Mouse (Mus musculus) liver, adult (tissue): Measurements from ENCODE around the gene Cyp2b19.

Source experiments
- GATA4 ChIP-seq: IDR thresholded peaks from 2 replicates; pipeline ENCODE4 v1.6.1; 2014; ENCODE audit warnings: mild to moderate bottlenecking, low read length; ENCODE audit not compliant: insufficient replicate concordance

The Cyp2b19 gene

DNA sequence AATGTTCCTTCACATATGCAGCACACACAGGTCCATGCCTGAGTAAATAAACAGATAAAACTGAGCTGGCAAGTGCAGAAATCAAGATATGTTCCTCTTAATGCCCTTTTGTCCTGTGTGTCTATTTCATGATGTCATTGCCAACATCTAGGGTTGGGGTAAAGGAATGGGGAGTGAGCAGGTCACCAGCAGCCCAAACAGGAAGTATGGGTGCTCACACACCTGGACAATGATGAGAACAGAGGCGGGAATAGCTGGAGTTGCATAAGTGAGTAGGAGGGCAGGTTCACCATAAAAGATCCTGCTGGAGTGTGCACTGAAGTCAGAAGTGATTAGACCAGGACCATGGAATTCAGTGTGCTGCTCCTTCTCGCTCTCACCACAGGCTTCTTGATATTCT, at the start of gene Cyp2b19:
Gene Cyp2b19, plus strand, starts transcription at position 301 of the 400 bp plus-strand sequence.
- no peak for TF ChIP-seq GATA4

DNA sequence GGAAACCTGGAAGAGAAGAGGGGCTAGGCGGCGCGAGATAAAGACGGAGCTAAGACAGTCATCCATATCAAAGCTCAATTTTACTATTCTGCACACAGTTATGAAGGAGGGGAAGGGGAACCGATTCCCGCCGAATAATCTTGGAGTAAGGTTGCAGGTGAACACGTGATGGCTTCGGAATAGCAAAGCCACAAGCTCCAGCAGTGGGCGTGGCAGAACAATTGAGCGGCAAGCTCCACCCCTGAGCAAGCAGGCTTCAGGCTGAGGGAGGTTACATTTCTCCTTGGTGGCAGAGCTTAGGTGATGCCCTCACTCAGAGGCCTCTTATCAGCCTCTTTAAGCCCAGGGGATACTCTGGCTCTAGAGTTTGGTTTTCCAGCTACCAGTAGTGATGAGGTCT, 45.9 kb upstream of the Cyp2b19 start:
- TF ChIP-seq GATA4 = no peak

DNA sequence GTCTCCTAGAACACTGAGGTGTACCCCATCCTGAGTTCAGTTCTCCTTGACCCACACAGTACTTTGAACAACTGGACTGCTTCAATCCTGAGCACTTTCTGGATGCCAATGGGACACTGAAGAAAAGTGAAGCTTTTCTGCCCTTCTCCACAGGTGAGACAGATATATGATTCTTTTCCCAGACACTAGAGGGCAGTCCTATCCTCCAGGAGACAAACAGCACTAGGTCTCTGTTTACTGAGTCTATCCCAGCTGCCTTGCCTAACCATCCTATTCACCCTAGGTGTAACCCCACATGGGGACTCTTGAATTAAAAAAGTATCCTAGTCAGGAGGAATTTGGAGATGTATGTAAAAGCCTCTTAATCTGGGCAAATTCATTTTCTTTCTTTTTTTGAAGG, 18.0 kb upstream of the Cyp2b19 start:
- TF ChIP-seq GATA4 = no peak

DNA sequence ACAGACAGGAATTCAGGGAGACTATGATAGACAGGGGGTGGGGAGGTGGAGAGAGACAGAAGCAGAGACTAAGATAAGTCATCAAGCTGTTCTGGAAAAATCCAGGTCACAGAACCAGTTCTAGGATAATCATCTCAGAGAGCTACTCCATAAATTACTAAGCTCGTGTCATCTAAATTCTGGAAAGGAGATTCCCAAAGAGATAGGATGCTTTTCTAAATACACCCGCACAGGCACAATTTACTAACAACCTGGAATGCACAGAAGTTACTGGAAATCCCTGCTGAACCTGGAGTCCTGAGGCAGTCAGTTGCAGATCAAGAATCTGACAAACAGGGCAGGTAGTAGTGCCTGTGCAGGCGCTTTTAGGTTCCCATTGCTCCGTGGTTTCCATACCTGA, 13.0 kb upstream of the Cyp2b19 start:
- no peak for TF ChIP-seq GATA4

DNA sequence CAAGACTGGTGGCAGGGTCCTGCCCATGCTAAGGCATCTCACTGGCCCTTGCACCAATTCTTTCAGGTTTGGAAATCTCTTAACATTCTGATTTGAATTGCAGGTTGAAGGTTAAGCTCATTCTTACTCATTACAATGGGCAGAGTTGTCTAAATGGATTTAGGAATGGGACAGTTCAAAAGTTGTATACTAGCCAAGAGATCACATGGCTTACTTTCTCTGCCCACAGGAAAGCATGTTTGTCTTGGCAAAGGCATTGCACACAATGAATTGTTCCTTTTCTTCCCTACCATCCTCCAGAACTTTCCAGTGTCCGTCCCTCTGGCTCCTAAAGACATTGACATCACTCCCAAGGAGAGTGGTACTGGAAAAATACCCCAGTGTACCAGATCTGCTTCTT, 11.5 kb upstream of the Cyp2b19 start:
- TF ChIP-seq GATA4 = no peak

DNA sequence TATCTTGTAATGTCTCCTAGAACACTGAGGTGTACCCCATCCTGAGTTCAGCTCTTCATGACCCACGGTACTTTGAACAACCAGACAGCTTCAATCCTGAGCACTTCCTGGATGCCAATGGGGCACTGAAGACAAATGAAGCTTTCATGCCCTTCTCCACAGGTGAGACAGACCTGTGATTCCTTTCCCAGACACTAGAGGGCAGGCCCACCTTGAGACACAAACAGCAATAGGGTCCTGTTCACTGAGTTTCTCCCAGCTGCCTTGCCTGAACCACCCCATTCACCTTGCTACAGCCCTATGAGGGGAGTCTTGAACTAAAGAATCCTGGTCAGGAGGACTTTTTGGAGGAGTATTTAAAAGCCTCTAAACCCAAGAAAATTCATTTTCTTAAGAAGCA, 10.1 kb downstream of the Cyp2b19 start:
- TF ChIP-seq GATA4 = no peak

DNA sequence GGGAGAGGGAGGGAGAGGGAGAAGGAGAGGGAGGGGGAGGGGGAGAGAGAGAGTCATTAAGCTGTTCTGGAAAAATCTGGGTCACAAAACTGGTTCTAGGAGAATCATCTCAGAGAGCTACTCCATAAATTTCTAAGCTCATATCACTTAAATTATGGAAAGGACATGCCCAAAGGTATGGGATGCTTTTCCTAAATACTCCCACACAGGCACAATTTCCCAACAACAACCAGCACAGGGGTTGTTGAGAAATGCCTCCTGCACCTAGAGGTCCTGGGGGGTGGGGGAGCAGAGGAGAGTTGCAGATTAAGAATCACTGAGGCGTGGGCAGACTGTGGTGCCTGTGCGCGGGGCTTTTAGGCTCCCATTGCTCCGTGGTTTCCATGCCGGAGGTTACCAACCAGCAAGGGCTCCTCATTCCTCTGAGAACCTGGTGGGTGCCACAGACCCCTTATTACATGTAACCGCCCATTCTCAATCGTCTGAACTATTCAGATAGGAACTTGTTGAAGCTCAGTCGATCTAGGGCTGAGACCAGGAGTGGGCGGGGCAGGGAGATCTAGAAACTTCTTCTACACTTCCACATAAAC, 13.0 kb downstream of the Cyp2b19 start:
- TF ChIP-seq GATA4 = no peak

DNA sequence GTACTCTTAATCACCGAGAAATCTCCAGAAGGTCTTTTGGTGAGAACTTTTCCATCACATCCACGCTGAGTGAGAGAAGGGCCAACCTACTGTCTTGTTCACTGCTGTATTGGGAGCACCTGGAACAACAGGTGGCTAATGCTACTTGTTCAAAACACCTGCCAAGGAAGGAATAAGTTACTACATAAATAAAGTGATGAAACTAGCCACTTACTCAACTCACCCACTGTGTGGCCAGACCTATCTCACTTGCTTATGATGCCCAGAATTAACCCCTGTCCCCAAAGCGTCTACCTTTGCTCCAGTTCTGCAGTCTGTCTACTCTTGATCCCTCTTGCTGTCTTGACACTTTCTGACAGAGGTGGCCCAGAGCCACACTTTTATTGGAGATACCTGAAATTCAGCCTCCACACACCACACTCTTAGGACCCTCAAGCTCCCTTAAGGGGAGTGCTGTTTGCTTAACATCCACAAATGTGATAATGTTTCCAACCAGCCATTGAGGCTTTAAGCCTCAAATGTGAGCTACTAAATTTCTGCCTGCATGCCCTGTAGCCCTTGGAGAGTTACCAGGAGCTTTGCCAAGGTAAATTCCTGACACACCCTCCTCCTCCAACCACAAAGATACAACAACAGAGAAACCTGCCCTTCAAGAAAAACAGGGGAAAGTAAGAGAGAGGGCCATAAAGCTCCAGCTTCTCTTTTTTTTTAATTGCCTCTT, 16.1 kb downstream of the Cyp2b19 start:
- no peak for TF ChIP-seq GATA4

DNA sequence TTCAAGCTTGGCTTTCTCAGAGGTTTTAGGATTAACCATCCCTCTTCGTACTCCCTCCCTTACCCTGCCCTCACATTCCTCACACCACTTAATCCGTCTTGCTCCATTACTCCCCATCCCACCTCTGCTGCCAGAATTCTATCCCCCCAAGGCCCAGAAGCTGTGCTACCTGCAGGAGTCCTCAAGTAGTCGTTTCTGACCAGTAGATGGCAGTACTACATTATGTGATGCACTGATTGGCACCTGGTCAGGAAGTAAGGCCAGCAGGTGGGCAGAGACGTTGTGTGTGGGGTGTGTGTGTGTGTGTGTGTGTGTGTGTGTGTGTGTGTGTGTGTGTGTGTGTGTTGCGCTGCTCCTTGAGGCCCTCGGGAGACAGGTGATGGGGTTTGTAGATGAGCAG, 18.9 kb downstream of the Cyp2b19 start:
- TF ChIP-seq GATA4 = no peak

DNA sequence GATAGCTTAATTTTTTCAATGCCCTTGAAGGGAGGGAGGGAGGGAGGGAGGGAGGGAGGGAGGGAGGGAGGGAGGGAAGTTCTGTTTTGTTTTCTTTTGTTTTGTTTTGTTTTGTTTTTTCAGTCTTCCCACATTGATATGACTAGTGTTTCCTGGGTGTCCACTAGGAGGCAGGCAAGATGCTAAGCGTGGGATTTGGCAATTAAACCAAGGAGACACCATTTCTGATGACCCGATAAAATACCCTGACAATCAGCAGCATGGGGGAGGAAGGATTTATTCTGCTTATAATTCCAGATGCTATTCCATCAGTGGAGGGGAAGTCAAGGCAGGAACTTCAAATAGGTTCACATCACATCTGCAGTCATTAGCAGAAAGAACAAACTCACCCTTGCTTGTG, 20.9 kb downstream of the Cyp2b19 start:
- TF ChIP-seq GATA4 = no peak

DNA sequence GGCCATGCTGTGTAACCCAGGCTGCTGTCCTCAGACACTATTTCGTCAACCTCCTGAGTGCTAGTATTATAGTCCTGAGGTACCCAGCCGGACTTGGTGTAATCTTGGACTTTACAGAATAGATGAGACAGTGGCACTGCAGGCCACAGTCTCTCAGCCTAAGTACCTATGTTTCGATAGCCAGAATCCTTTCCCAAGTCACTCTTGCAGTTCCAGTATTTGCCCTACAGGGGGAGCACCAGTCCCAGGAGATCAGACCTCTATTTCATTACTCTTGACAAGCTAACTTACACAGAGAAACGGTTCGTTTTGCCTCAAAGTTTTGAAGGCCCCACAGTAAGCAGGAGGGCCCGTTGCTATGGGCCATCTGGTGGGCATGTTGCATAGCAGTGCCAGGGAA, 21.5 kb downstream of the Cyp2b19 start:
- no peak for TF ChIP-seq GATA4

DNA sequence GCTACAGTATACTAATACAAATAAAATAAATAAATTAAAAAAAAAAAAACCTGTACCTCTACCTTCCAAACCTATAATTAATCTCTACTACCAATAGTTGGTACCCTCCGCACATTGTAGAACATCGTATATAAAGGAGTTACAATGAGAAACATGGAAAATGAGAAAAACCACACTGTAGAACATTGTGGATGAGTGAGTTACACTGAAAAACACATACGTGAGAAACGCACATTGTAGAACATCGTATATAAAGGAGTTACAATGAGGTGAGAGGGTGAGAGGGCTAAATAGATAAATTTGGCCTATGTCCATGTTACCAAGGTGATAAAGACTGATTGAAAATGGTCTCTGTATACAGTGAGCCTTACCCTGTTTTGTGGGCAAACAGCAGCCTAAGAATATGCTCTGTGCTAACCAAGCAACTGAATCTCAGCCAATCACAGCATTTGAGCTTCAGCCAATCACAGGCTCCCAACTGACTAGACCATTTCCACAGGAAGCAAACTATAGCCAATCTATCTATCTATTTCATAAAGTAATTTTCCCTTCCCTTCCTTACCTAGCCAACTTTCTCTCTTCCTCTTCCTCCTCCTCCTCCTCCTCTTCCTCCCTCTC, 23.0 kb downstream of the Cyp2b19 start:
- TF ChIP-seq GATA4 = no peak

DNA sequence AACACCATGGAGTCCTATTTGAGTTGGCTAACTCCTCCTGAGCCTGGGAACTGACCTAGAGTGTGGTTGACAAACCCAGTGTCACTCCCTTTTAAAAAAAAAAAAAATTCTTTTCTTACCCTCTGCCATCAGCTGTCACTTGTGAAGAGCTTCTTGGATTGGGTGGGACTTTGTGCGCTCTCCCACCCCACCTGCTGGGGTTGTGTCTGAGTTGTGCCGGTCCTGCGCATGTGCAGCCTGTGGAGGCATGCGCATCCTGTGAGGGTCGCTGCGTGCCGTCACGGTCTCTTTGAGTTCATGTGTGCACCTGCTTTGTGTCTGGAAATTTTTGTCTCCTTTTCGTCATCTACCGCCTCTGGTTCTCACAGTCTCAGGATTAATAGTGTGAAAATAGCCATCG, 23.6 kb downstream of the Cyp2b19 start:
- TF ChIP-seq GATA4 = no peak

DNA sequence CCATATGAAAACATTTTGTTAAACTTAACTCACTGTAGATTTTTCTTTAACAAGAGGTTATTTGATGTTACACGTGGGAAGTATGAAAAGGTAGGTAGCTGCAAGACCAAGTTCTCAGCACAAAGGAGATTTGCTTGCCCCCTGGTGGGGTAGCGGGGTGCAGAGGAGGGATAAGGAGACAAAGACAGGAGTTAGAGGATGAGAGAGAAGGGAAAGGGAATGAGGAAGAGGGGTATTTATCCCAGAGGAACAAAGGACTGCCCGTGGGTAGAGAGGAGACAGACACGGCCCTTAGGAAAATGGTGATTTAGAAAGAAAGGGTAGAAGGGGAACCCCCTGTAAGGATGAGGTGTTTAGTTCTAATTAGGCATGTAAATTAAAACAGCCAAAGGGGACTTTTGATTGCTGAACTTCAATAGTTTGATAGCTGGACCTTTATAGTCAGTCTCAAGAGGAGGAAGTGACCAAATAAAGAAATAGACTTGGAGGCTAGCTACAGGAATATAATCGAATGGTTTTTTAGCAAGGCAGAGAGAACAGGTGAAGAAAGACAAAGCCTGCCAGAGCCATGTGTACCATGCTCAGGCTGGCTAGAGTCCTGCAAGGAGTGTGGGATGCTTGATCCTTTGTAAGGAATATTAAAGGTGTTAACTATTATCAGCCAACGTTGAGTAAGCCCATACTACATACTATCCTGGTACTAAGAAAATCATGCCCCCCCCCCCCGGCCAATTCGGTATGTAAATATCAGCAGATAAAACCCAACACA, 24.2 kb downstream of the Cyp2b19 start:
- TF ChIP-seq GATA4 = no peak

DNA sequence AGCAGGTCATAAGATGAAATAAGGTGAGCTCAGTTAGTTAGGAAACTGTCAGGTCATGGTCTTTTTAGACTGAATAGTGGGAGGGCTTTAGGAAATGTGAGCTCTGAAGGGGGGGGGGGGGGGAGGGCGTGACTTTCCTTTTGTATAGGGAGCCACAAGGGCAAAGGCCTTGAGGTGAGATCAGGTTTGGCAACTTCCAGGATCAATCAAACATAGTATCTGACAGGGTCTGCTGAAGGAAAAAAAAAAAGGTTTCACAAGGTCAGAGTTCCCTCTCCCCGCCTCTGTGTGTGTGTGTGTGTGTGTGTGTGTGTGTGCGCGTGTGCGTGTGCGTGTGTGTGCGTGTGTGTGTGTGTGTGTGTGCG, 24.8 kb downstream of the Cyp2b19 start:
- TF ChIP-seq GATA4 = no peak

DNA sequence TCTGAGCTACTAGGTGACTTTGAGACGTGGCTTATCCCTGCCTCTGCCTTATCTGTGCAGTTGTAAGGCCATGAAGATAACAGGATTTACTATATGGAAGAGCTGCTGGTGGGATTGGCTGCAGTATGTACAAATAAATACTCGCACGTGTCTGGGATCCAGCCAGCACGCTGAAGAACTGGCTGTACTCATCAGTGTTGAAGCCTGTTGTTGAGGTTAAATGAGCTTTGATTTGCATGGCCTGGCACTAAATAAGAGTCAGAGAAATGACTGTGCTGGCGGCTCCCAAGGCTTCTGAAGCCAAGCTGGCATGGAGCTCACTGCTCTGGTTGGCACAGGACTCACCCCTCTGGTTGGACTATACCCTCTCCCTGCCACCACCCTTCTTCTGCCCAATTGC, 26.2 kb downstream of the Cyp2b19 start:
- TF ChIP-seq GATA4 = peak; percentile 67; the same call in 1 of the 2 replicates
